Mouse (Mus musculus) erythroblast, embryonic 14.5 days (primary cell): ENCODE results near the gene Gm10722.
"Not testable (repeated sequence)": the region's sequence is repeated elsewhere in the genome, so short reads cannot be mapped to it uniquely, and the experiment has no call there.

Source experiments
- GATA1 ChIP-seq: IDR thresholded peaks from 2 replicates; pipeline ENCODE4 v1.6.1; 2012; ENCODE audit warnings: low read length, inconsistent platforms, mixed read lengths
- TAL1 ChIP-seq: IDR thresholded peaks from 3 replicates; pipeline ENCODE4 v1.6.1; 2012; ENCODE audit warnings: low read length, inconsistent platforms, mixed read lengths

GRCm38 (mm10) chr9:3034299-3034698 lies 33.6 kb downstream of the Gm10722 start, which contains the start of gene Gm17535:
- TF ChIP-seq GATA1, TAL1: not testable (repeated sequence)
